Mouse (Mus musculus): Measurements from ENCODE around the gene Prkacb. TPM values are rescaled to one million over a fixed set of nuclear protein-coding genes. Genes with fewer than 3 reads are reported as not detected.

Prkacb gene
- 209 TPM for polyA plus RNA-seq (2017; shearing (Covaris generic))

GRCm38 (mm10) chr3:146812901-146813393, at the start of gene Prkacb:
Prkacb (minus strand) TSS chr3:146812990.

DNA sequence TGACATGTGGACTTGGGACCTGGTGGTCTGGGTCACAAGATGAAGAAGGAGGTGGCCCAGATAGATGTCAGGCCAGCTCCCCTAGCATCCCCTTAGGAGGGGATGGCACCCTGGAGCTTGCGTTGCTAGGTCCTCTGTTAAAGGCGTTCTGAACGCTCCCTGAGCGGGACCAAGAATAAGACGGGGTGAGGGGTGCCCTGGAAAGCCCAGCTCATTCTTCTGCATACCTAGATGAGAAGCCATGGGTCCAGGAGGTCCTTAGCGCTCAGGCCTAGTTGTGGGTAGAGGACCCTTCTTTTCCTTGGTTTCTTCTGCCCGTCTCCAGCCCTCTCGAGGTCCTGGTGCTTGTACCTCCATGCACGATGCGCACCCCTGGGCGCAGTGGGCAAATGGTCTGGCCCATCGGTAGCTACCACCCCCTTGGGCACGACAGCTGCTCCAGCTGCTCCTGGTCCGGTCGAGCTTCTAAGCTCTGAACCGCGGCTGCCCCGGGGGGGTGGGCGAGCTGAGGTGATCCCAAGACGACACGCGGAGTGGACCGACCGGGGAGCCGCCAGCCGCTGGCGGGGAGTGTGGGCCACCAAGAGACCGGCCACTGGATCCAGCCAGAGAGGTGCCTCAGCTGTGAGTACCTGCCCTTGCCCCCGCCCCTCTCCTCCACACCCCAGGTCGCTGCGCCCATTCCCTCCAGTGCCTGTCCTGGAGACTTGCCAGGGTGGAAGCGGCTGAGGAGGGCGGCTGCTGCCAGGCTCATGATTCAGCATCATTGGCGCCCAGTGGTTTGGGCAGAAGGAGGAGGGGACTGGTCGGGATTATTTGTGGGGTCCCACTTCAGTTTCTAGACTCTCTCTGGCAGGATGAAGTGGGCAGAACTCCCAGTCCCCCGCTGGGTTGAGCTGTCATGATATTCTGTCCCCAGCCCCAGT, 39.4 kb upstream of the Prkacb start, which contains the start of gene Ttll7:
Gene Ttll7, plus strand, starts transcription at position 402 of the 926 bp plus-strand sequence.

DNA sequence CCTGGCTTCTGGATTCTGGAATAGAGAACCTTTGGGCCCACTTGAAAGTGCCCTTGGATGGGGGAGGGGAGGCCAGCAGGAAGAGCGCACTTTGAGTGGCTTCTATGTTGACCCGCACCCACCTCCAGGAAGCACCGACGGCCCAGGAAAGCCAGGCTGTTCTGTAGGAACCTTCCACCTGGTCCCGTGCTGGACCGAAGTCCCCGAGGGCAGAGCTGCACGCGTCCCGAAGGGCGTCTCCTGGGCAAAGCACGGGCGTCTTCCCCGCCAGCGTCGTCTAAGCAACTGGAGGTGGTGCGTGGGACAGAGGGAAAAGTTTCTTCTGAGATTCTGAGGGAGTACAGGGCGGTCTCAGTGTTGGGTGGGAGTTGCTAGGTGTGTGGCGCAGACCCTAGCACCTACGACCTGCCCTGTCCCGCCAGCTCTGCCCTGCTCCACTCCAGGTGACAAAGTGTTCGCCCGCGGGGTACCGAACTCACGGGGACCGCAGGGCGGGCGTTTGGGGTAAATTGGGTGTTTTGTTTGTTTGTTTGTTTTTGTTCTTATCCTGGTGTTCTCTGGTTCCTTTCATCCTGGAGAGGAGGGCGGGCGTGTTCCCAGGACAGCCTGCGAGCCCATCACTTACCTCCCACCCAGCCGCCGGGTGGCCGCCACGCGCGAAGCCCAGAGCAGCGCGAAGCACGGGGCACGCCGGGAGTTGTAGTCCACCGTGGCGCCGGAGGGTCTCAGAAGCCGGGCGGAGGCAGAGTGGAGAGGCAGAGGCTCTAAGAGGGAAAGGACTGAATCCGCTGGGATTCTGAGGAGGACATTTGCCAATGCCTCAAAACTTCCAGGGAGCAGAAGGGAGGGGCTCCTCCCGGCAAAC, 127.7 kb downstream of the Prkacb start, which contains the start of gene Samd13:
Gene Samd13, minus strand, starts transcription at position 782 of the 865 bp plus-strand sequence.

Other genes with a start within 250 kb of the Prkacb start
- not detected for gene Uox, start 242.6 kb downstream of the Prkacb start, polyA plus RNA-seq (2017; shearing (Covaris generic))
- gene Dnase2b, start 197.4 kb downstream of the Prkacb start, polyA plus RNA-seq (2017; shearing (Covaris generic)) = not detected
- gene 4930503B20Rik, start 161.7 kb downstream of the Prkacb start, polyA plus RNA-seq (2017; shearing (Covaris generic)) = not detected
- 0.99 TPM for gene Samd13, start 127.4 kb downstream of the Prkacb start, polyA plus RNA-seq (2017; shearing (Covaris generic))
- gene Ttll7, start 39.4 kb upstream of the Prkacb start, polyA plus RNA-seq (2017; shearing (Covaris generic)) = not detected

Measured in inflammation-experienced regulatory T-cells, adult 16 weeks (primary cell).